Mouse (Mus musculus): ENCODE data around the gene Palld. TPM values are rescaled to one million over a fixed set of nuclear protein-coding genes. Genes with fewer than 3 reads are reported as not detected.
A peak's percentile ranks its signal among the peaks of the same experiment; 100 is the strongest.

Gene Palld
- total RNA-seq, 2 experiments from 2014 or later = 0.12 to 0.17 TPM

DNA sequence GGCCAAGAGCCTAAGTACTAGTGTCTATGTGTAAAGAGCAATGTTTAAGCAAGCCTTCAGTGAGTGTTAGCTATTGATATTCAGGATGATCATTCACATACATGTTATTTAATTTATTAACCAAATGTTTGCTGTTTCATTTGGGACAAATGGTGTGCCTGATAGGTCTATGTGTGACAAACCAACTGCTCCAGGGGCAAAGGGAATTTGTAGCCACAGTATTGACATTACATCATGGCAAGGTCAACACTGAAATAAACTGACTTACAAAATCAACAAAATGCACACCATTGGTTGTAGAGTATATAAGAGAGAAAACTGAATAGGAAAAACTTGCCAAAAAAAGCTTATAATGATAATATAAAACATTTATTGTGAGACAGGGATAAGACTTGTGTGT is 333.3 kb downstream of the Palld start:
- ATAC-seq (replicated peaks; ENCODE audit: poor library complexity) = no peak

DNA sequence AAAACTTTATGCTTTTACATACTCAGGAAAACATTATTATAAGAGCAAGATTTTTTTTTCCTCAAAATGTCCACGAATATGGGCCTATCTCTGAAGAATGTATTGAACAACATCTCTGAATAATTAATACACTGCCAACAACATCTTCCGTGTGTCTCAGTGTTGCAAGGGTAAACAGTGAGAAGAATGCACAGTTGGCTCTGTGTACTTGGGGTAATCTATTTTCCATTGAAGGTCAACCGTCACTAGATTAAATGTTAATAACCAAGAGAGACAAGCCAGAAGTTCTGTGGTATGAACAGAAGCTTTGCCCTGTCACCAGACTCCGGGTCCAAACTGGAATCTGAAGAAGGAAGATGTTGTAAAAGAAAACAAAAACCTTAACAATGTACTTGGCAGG is 339.1 kb downstream of the Palld start:
- no peak for ATAC-seq (replicated peaks; ENCODE audit: poor library complexity)

DNA sequence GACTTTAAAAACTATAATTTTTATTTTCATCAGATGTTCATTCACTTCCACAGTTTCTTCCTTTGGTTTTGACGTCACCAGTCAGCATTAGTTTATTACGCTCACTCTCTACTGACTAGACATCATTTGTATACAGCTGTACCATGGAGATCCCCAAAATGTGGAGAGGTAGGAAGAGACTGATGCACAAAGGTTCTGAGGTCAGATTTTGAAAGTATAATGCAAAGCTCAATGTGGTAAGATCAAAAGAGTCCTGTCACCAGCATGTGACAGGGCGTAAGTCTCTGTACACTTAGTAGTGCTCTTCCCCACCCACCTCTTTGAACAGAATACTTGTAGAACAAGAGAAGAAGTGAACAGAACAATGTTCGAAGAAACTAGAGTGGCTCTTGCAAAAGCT is 339.9 kb downstream of the Palld start:
- no peak for ATAC-seq (replicated peaks; ENCODE audit: poor library complexity)

DNA sequence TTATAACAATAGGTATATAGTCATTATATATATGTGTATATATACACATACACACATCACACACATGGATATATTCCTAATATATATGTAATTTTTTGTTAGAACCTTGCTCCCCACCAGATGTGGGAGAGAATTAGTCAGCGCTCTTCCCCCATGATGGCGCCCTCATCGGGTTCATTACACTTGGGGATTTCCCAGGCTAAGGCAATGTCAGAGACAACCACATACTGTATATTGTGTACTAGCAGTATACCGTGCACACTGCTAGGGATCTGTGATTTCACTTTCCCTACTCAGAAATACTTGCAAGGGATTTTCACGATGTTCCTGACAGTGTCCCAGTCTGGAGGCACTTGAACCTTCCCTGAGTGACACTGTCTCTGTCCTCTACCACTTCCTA is 341.3 kb downstream of the Palld start:
- no peak for ATAC-seq (replicated peaks; ENCODE audit: poor library complexity)

DNA sequence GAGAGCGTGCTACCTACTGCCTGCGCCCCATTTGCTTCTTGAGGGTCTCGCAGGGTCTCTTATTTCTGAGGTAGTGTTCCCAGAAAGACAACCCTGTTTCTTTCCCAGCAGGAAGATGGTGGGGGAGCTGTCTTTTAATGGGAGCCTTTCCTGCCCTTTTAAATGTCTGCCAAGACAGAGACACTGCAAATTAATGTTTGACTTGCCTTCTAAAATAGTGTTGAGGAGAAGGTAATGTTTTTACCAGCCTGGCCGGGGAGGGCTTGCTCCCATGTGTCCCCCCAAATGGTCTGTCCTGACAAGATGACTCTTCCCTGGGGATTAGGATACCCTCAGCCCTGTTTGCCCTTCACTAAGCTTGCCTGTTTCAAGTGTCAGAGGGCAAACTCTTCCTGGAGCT is 342.5 kb downstream of the Palld start:
- ATAC-seq (replicated peaks; ENCODE audit: poor library complexity) = no peak

DNA sequence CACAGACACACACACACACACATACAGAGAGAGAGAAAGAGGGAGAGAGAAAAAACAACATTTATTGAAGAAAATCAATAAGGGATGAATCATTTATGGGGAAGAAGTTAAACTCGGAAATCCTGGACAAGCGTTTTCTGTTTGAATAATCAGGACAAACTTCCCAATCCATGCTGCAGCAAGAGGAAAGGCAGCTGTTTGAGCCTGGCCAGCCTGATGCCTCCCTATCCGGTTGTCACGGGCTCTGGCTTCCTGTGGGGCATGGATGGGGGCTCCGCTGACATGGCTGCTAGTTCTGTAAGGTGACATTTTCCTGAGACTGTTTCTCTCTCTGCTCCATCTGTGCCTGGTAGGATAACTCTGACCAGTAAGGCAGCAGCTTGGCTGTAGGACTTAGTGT is 343.0 kb downstream of the Palld start:
- no peak for ATAC-seq (replicated peaks; ENCODE audit: poor library complexity)

DNA sequence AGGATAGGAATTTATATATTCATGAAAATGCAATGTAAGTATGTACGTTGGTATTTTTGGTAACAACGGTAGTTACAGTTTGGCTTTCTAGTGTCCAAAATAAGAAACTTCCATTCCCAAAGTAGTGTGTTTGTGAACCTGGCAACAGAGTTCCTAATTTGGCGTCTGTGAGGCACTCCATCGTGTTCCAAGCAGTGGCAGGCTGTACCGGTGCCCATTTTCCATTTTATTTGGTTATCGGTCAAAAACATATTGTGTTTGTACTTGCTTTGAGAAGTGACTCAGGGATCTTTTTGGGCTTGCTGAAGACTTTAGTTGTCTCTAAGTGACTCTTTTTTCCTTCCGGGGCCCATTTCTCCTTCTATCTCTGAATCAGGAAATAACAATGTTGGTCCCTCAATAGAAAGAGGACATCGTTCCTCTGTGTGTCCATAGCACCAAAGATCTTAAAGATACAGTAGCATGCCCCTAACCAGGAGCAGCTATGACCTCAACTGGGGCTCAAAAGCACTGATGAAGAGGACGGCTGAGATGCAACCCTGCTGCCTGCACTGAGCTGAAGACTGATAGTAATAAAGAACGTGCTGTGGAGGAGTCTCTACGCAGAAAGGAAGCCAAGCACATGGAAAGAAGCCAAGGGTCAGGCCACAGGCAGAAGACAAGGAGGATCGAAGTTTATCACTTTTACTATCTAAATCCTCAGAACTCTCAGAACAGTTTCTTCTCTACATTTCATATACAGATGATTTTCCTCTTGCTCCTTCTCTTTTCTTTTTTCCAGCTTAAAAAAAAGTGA is 344.2 kb downstream of the Palld start:
- 0 out of 2 replicates have a peak, but pooled peaks have one; percentile 3 for ATAC-seq (replicated peaks; ENCODE audit: poor library complexity)

DNA sequence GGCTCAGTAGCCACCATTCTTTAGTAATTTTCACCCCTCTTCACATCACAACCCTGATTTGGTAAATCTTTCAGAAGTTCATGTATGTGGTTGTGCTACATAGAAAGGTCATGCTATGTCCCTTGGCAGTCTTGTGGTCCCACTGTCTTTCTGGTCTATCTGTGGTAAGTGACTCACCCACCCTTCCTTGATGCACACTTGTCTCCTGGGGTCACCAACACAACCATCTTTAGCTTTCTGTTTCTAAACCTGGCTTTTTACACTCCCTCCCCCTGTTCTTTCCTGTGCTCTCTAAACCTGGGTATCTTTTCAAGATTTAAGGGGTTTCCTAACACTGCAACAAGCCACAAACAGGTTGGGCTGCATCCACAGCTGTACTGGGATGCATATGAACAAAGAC is 345.5 kb downstream of the Palld start:
- ATAC-seq (replicated peaks; ENCODE audit: poor library complexity) = no peak

DNA sequence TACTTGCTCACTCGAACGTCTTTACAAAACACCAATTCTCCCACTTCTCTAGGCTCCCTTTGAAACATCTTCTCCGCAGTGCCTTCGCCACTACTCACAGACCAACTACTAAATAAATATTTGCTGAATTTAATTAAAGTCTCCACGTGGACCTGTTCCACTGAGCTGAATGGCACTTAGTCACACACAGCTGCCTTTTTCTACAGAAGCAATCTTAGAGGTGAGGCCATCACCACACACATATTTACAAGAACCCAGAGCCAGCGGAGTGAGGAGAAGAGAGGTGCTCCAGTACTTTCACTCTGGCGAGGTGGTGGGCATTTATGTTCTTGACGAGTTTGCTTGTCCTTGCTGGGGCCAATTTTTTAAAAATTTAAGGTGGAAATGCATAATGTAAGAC is 346.3 kb downstream of the Palld start:
- no peak for ATAC-seq (replicated peaks; ENCODE audit: poor library complexity)

DNA sequence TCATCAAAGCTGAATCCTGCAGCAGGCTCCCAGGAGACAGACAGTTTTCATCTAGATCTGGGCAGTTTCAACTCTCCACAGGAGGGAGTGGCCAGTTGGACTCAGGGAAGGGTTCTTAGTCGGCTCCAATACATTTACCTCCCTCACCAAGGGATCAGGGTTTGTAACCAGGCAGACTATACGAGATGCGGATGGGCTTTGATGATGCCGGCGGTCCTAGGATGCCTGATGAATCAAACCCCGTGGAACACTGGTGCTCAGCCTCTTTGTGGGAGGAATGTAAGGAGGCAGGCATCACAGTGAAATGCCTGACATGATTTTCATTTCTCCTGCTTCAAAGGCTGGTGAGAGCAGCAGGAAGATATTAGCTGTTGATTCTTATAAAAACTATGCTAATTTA is 347.1 kb downstream of the Palld start:
- ATAC-seq (replicated peaks; ENCODE audit: poor library complexity) = no peak

DNA sequence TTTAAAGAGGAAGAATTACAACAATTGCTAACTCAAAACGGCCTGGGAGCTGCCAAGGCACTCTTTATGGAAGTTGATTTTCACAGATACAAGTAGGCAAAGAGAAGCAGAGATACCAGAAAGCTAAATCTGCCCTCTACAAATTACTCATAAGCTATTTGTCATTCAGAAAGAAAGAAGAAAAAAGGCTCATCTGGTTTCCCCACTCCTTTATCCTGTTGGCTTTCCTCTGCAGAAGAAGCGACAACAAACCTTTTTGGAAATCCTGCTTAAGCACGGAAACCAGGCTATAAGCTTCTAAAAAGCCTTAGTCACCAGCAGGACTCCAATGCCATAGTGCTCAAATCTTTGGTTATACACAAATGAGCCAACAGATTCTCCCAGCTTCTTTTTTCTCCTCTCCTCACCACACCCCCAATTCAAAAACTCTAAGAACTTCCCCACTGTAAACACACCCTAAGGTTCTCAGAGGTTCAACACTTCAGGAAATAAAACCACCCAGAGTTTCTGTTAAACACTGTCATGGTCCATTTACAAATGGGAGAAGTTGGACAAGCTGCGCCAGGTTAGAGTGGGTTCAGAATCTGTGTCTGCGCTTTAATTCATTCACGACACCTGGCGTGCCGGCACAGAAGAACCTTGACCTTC is 349.6 kb downstream of the Palld start:
- ATAC-seq (replicated peaks; ENCODE audit: poor library complexity) = no peak

DNA sequence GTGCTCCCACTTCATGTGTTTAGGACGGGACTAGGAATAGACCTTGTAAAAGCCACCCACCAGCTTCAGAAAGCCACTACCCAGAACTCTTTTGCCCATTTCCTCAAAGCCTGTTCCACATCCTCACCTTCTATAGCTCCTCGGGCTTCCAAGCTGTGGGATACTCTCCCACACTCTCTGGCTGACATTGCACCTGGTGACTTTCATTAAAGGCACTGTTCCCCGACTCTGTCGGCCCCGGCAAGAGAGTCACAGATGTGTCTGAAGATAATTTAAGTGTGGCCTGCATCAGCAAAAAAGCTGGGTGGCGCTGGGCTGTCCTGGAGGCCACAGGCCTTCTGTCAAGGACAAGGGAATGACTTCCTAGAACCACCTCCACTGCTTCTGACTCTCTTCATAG is 350.3 kb downstream of the Palld start:
- ATAC-seq (replicated peaks; ENCODE audit: poor library complexity) = no peak

DNA sequence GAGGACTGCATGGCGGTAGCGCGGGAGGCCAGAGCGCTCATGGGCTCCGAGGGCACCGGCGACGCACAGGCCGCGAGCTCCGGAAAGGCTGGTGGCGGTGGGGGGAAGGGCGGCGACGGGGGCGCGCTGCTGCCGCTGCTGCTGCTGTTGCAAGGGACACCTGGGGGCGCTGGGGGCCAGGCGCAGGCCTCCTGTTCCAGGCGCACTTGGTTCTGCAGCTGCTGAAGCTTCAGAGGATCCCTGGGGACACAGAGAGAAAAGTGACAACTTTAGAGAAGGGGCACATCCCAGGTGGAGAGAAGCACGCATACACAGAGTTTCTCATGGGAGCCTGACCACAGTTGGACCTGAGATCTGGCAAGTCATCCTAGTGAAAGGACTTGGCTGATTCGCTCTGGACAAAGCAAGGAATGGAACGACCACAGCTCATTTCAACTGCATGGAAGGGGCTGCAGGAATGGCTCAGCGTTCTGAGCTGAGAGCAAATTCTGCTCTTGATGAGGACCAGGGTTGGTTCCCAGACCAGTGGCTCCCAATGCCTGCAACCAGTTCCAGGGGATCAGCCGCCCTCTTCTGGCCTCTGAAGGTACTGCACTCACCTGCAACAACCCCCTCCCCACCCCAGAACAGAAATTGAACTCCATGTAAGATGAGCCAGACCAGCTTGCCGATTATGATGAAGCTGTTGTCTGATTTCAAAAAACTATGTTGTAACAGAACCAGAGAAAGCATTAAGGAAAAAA is 352.3 kb downstream of the Palld start:
- ATAC-seq (replicated peaks; ENCODE audit: poor library complexity) = peak; percentile 64

DNA sequence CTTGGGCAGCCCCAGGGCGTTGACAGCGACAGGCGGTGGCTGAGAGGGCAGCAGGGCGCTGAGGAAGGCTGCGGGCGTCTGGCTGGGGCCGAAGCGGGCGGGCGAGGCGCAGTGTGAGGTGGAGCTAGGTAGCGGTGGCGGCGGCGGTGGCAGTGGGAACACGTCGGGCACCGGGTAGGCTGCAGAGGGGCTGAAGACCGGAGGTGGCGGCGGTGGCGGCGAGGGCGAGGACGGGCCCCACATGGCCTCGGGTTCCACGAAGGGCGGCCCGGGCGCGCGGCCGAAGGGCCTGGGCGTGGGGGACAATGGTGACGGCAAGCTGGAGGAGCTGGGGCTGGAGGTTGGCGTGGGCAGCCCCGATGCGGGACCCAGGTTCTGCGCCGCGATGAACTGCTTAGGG is 352.9 kb downstream of the Palld start:
- no peak for ATAC-seq (replicated peaks; ENCODE audit: poor library complexity)

DNA sequence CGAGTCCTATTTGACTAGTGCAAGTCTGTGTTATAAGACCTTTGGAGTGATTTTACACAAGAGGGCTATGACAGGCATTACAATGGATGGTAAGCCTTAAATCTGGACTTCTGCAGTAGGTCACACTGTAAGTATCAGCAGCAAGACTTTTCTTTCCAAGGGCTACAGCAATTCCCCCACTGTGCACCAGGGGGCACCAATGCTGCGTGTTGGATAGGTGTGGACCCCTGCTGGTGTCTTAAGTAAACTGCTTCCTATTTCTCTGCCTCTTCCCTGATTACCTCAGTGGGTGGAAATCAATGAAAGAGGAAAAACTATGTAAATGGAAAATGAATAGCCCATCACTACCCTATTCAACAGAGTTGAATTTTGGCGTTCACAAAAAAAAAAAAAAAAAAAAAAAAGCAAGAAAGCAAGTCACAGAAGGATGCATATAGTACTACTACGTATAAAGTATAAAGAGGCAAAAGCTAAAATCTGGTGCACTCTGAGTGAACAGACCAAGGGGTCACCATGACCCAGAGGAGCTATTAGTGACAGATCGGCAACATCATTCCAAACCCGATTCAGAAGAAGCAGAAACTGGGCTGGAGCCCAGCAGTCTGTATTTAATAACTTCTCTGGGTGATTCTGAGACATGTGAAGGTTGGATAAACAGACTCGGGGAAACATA is 362.5 kb downstream of the Palld start:
- ATAC-seq (replicated peaks; ENCODE audit: poor library complexity) = peak; percentile 99

DNA sequence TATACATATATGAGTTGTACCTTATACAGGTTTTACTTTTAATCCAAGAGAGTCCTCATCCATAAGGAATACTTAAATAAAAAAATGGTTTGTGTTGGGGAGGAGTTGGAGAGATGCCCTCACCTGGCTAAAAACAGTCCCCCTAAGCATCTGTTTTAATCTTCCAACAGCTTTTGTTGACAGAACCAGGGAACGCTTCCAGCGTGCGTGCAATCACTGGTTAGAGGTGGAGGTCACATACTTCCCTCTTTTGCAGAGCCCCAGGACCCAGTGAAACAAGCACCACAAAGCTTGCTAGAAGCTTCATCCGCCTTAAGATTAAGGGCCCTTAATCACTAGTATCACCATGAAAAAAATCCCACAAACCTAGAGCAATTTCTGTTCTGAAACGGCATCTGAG is 365.0 kb downstream of the Palld start:
- ATAC-seq (replicated peaks; ENCODE audit: poor library complexity) = no peak

DNA sequence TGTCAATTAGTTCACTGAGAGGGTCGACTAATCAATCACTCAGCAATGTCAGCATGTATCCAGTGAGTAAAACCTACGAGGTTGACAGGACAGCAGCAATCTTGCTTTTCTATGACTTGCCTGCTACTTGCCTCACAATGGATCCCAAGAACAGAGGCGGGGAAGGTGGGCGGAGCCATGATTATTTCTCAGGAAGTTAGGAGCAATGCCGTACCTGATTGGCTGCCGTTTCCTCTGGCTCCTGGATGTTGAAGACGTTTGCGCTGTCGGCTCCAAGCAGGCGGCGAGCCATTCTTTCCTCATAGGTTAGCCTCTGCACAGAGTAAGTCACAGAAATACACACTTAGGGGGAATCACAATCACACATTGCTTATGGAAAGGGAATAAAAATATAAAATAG is 367.0 kb downstream of the Palld start:
- no peak for ATAC-seq (replicated peaks; ENCODE audit: poor library complexity)

DNA sequence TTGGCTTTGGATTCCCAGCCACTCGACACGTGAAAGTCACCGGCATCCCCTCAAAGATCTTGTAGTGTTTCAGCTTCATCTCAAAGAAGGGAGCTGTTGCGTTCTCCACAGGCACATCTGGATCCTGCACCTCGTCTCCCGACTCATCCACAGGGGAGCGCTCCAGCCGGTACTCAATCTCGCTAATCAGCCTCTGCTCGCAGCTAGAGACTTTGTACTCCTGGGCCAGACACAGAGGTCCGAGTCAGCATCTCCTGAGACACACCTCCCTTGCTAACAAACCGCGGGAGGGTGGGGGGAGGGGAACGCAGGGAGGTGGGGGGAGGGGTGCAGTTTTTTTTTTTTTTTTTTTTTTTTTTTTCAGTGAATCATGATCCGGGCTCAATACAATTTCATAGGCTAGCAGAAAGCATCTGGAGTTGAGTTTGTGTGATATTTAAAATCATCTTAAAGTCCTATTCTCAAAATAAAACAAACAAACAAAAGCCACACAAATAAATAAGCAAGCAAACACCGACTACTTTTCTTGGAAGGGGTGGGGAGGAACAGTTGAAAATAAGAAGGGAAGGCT is 369.0 kb downstream of the Palld start:
- ATAC-seq (replicated peaks; ENCODE audit: poor library complexity) = no peak

DNA sequence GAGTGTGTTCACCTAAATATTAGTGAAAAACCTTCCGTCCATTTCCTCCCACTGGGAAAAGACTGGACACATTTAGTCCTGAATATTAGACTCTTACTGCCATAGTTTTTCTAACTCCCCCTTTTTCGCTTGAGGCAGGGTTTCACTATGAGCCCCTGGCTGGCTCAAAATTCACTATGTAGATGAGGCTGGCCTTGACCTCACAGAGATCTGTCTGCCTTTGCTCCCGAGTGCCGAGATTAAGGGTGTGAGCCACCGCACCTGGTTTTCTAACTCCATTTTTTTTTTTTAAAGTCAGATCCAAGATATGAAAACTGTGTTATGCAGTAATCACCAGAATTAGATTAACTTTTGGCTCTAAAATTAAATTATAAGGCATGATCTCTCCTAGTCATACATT is 369.7 kb downstream of the Palld start:
- no peak for ATAC-seq (replicated peaks; ENCODE audit: poor library complexity)

DNA sequence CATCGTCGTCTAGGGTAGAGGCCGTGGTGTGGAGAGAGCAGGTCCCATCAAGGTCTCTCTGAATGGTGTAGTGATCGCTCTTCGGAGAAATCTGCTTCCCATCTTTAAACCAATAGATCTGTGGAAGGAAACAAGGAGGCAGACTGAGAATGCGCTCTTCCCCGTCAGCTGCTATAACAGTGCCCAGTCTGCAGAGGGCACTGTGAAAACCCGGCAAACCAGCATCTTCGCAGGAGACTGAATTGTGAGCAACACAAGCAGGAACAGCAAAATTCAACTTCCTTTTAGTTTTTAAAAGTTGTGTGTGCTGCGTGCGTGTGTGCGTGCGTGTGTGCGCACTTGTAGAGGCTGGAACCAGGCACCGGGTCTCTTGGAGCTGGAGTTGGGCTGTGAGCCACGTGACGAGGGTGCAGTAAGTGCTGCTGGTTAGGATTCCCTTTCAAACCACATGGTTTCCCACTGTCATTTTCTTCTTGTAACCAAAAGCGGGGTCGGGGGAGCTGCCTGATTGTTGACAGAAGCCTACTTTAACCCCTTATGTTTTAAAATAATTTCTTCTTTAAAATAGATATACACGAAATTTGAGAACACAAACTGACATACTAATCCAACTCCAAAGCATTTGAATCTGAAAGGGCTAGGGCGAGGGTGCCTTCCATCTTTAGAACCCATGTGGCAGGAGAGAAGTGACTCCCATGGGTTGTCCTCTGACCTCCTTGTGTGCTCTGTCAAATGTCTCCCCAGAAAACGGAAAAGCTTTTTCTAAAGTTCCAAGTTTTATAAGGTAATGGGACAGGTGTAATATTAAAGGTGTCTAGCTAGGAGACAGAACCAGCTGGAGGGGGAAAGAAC is 370.3 kb downstream of the Palld start:
- ATAC-seq (replicated peaks; ENCODE audit: poor library complexity) = peak; percentile 68
